30 mouse cellular contexts compared by ENCODE assay signal in genomic region chr4:52282458-52282857, GRCm38 (mm10).
A peak's percentile ranks its signal among the peaks of the same experiment; 100 is the strongest.
DNase-seq lines count a peak whose midpoint lies in the region; ATAC-seq lines count a peak whose summit lies in the region.
"Had no signal": no experiment of that assay in that cellular context is flagged by ENCODE, and none has a peak within 500 bp of the region (broad histone marks: within the 10 kb centered on the region; RNA-seq: fewer than 3 reads in every experiment).

No protein-coding gene starts in this region.

- H3K9ac ChIP-seq in forebrain, embryonic 16.5 days (replicated peaks; ENCODE audit: low read depth, low read length) = no peak overlapping the region
- H3K9ac ChIP-seq in forebrain, embryonic 11.5 days (ENCODE audit: low read length) = no peak overlapping the region
- H3K9ac ChIP-seq in hindbrain, embryonic 13.5 days = no peak overlapping the region
- no peak overlapping the region for H3K9ac ChIP-seq in midbrain, embryonic 15.5 days
- H3K9ac ChIP-seq in kidney, embryonic 14.5 days (ENCODE audit: low read depth, low read length) = no peak overlapping the region
- H3K9ac ChIP-seq: heart, embryonic 13.5 days; limb, embryonic 15.5 days; liver, embryonic 14.5 days; lung, embryonic 15.5 days; neural tube, embryonic 15.5 days; stomach, embryonic 15.5 days had no signal

- no peaks in the 10 kb centered on the region for H3K9me3 ChIP-seq in forebrain, embryonic 16.5 days (ENCODE audit: control insufficient read depth, low read length)
- no peaks in the 10 kb centered on the region for H3K9me3 ChIP-seq in forebrain, embryonic 11.5 days (ENCODE audit: control insufficient read depth, low read length)
- no peaks in the 10 kb centered on the region for H3K9me3 ChIP-seq in hindbrain, embryonic 13.5 days
- H3K9me3 ChIP-seq in midbrain, embryonic 15.5 days = no peaks in the 10 kb centered on the region
- no peaks in the 10 kb centered on the region for H3K9me3 ChIP-seq in kidney, embryonic 14.5 days (ENCODE audit: control insufficient read depth, low read length)
- H3K9me3 ChIP-seq: embryonic facial prominence, embryonic 10.5 days; G1E; heart, embryonic 13.5 days; limb, embryonic 15.5 days; lung, embryonic 15.5 days; neural tube, embryonic 15.5 days; stomach, embryonic 15.5 days had no signal

- no peak overlapping the region for H3K4me3 ChIP-seq in forebrain, embryonic 16.5 days (replicated peaks; ENCODE audit: low read length)
- no peak overlapping the region for H3K4me3 ChIP-seq in forebrain, embryonic 11.5 days (ENCODE audit: low read depth, low read length)
- H3K4me3 ChIP-seq in hindbrain, embryonic 13.5 days = no peak overlapping the region
- no peak overlapping the region for H3K4me3 ChIP-seq in midbrain, embryonic 15.5 days
- H3K4me3 ChIP-seq in kidney, embryonic 14.5 days (ENCODE audit: low read length) = no peak overlapping the region
- H3K4me3 ChIP-seq: embryonic facial prominence, embryonic 10.5 days; heart, adult 2 months; heart, embryonic 13.5 days; left cerebral cortex, adult 2 months; limb, embryonic 15.5 days; lung, embryonic 15.5 days; neural tube, embryonic 15.5 days; stomach, embryonic 15.5 days had no signal

- H3K27me3 ChIP-seq in forebrain, embryonic 16.5 days (replicated peaks; ENCODE audit: control insufficient read depth, insufficient read depth, low read length) = no peaks in the 10 kb centered on the region
- H3K27me3 ChIP-seq in forebrain, embryonic 11.5 days (ENCODE audit: control insufficient read depth, insufficient read depth, low read length) = no peaks in the 10 kb centered on the region
- no peaks in the 10 kb centered on the region for H3K27me3 ChIP-seq in hindbrain, embryonic 13.5 days
- no peaks in the 10 kb centered on the region for H3K27me3 ChIP-seq in midbrain, embryonic 15.5 days (replicated peaks)
- H3K27me3 ChIP-seq in kidney, embryonic 14.5 days (ENCODE audit: control insufficient read depth, insufficient read depth, low read length) = no peaks in the 10 kb centered on the region
- H3K27me3 ChIP-seq: CH12.LX; heart, embryonic 13.5 days; limb, embryonic 15.5 days; lung, embryonic 15.5 days; neural tube, embryonic 15.5 days; stomach, embryonic 15.5 days had no signal

- H3K4me1 ChIP-seq in forebrain, embryonic 16.5 days (replicated peaks; ENCODE audit: control insufficient read depth, insufficient read depth, low read length) = no peaks in the 10 kb centered on the region
- no peaks in the 10 kb centered on the region for H3K4me1 ChIP-seq in forebrain, embryonic 11.5 days (replicated peaks; ENCODE audit: control insufficient read depth, insufficient read depth, low read length)
- peaks cover 7% of the 10 kb centered on the region; the same call in 1 of the 2 replicates for H3K4me1 ChIP-seq in hindbrain, embryonic 13.5 days (replicated peaks)
- peaks cover 7% of the 10 kb centered on the region; the same call in 1 of the 2 replicates for H3K4me1 ChIP-seq in midbrain, embryonic 15.5 days
- H3K4me1 ChIP-seq in kidney, embryonic 14.5 days (ENCODE audit: control insufficient read depth, insufficient read depth, low read length) = no peaks in the 10 kb centered on the region
- H3K4me1 ChIP-seq: embryonic facial prominence, embryonic 10.5 days; limb, embryonic 15.5 days; lung, embryonic 15.5 days; stomach, embryonic 15.5 days had no signal

- no peaks in the 10 kb centered on the region for H3K36me3 ChIP-seq in forebrain, embryonic 16.5 days (ENCODE audit: control insufficient read depth, insufficient read depth)
- H3K36me3 ChIP-seq in forebrain, embryonic 11.5 days (ENCODE audit: control insufficient read depth, insufficient read depth, low read length) = no peaks in the 10 kb centered on the region
- no peaks in the 10 kb centered on the region for H3K36me3 ChIP-seq in hindbrain, embryonic 13.5 days
- H3K36me3 ChIP-seq in midbrain, embryonic 15.5 days (replicated peaks) = no peaks in the 10 kb centered on the region
- H3K36me3 ChIP-seq in kidney, embryonic 14.5 days (ENCODE audit: control insufficient read depth, insufficient read depth, low read length) = no peaks in the 10 kb centered on the region
- H3K36me3 ChIP-seq: embryonic facial prominence, embryonic 10.5 days; G1E; heart, embryonic 13.5 days; limb, embryonic 15.5 days; lung, embryonic 15.5 days; neural tube, embryonic 15.5 days; stomach, embryonic 15.5 days had no signal

- H3K4me2 ChIP-seq in forebrain, embryonic 16.5 days (ENCODE audit: low read length) = no peak overlapping the region
- no peak overlapping the region for H3K4me2 ChIP-seq in forebrain, embryonic 11.5 days (ENCODE audit: low read depth, low read length, severe bottlenecking)
- no peak overlapping the region for H3K4me2 ChIP-seq in hindbrain, embryonic 13.5 days
- no peak overlapping the region for H3K4me2 ChIP-seq in midbrain, embryonic 15.5 days
- no peak overlapping the region for H3K4me2 ChIP-seq in kidney, embryonic 14.5 days (replicated peaks; ENCODE audit: low read depth, low read length)
- H3K4me2 ChIP-seq: heart, embryonic 13.5 days; limb, embryonic 15.5 days; lung, embryonic 15.5 days; neural tube, embryonic 15.5 days; stomach, embryonic 15.5 days had no signal

- no peak for DNase-seq in forebrain, embryonic 11.5 days (ENCODE audit: low spot score)
- peak; percentile 13 for DNase-seq in brain, adult 2 months (ENCODE audit: low read depth, low spot score)
- no peak for DNase-seq in left cerebral cortex, postnatal 4 days
- DNase-seq: adrenal gland, postnatal 10 days; B cell, adult 2 months; cerebellum, adult 11-12 months; gastrocnemius, postnatal 36 days; heart, adult 2 months; heart, postnatal 14 days; kidney, adult 18-20 months; layer of hippocampus, adult 9-11 months; right cerebral cortex, adult 18-20 months; thymus, postnatal 25 days had no signal

- no peak overlapping the region for H3K27ac ChIP-seq in forebrain, embryonic 16.5 days (ENCODE audit: low read length)
- no peak overlapping the region for H3K27ac ChIP-seq in forebrain, embryonic 11.5 days (ENCODE audit: low read depth, low read length)
- H3K27ac ChIP-seq in hindbrain, embryonic 13.5 days = no peak overlapping the region
- peak overlapping the region; percentile 45; the same call in 1 of the 2 replicates for H3K27ac ChIP-seq in midbrain, embryonic 15.5 days
- H3K27ac ChIP-seq in kidney, embryonic 14.5 days (ENCODE audit: low read depth, low read length) = no peak overlapping the region
- H3K27ac ChIP-seq: embryonic facial prominence, embryonic 10.5 days; heart, adult 2 months; heart, embryonic 13.5 days; kidney, postnatal 0 days; left cerebral cortex, adult 2 months; limb, embryonic 15.5 days; liver, embryonic 14.5 days; lung, embryonic 15.5 days; macrophage; neural tube, embryonic 15.5 days; stomach, embryonic 15.5 days had no signal

- peak; percentile 23; the same call in 1 of the 2 replicates for ATAC-seq in forebrain, embryonic 16.5 days
- no peak for ATAC-seq in forebrain, embryonic 11.5 days (replicated peaks; ENCODE audit: low FRiP score)
- peak; percentile 65; the same call in 1 of the 2 replicates for ATAC-seq in hindbrain, embryonic 13.5 days (ENCODE audit: low FRiP score)
- ATAC-seq in midbrain, embryonic 15.5 days (replicated peaks) = peak; percentile 56
- ATAC-seq in kidney, embryonic 14.5 days (ENCODE audit: low FRiP score, low TSS enrichment) = no peak
- ATAC-seq: inflammation-experienced regulatory T-cells, adult 6 months had no signal

- WGBS in forebrain, embryonic 16.5 days = 38% methylated on average over 3 of the region's 3 CpGs
- WGBS in forebrain, embryonic 11.5 days = 61% methylated on average over 3 of the region's 3 CpGs
- 20% methylated on average over 3 of the region's 3 CpGs for WGBS in hindbrain, embryonic 13.5 days
- 26% methylated on average over 3 of the region's 3 CpGs for WGBS in midbrain, embryonic 15.5 days
- 76% methylated on average over 3 of the region's 3 CpGs for WGBS in kidney, embryonic 14.5 days

- intact Hi-C loops in left cerebral cortex, postnatal 4 days (cut with DNase I) = no loop called here

Comparison
In these comparisons a context has a peak if more than half of its experiments do, and no peak if none do; other contexts are left out.
1. ATAC-seq: peak in forebrain, embryonic 16.5 days (single experiment), hindbrain, embryonic 13.5 days (single experiment) and midbrain, embryonic 15.5 days (single experiment); none in forebrain, embryonic 11.5 days (single experiment) and kidney, embryonic 14.5 days (single experiment).